Mouse (Mus musculus): ENCODE data around the gene Stkld1. TPM values are rescaled to one million over a fixed set of nuclear protein-coding genes. Genes with fewer than 3 reads are reported as not detected.

Gene Stkld1
- polyA plus RNA-seq (2015; fragmentation: Nextera tagmentation; extraction: Ambion mirVana), result 0.14 and 0.30 TPM in 2 replicates

DNA sequence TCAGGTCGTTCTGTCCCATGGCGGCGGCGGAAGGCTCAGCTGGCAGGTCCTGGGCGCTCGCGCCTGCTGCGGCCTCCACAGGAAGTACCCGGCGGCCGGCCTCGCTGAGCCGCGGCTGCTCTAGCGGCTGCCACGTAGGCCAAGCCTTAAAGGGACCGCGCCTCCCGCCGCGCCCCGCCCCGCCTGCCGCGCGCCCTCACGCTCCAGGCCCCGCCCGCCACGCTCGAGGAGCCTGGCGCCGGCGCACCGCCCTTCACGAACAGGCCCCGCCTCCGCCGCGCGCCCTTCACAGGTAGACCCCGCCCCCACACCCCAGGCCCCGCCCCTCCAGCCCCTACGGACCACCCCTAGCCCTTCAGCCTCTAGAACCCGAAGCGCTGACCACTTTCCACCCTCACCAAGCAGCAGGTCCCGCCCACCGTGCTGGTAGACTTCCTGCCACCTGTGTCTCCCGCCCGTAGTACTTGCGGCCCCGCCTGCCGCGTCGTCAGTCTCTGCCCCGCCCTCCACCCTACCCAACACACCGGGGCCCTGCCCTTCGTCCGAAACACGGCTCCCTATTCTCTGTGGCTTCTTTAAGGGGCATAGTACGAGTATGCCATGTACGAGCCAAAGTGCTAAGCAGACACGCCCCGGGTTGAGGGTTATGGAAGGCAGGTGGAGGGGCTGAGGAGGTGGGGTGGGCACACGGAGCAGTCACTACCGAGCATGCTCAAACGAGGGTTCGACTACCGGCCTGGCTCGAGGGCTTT, at the start of gene Stkld1, which contains the start of gene Surf4:
Stkld1 (plus strand) TSS at position 744 of the 752 bp plus-strand sequence.
Surf4 (minus strand) TSS at position 625 of the 752 bp plus-strand sequence.

DNA sequence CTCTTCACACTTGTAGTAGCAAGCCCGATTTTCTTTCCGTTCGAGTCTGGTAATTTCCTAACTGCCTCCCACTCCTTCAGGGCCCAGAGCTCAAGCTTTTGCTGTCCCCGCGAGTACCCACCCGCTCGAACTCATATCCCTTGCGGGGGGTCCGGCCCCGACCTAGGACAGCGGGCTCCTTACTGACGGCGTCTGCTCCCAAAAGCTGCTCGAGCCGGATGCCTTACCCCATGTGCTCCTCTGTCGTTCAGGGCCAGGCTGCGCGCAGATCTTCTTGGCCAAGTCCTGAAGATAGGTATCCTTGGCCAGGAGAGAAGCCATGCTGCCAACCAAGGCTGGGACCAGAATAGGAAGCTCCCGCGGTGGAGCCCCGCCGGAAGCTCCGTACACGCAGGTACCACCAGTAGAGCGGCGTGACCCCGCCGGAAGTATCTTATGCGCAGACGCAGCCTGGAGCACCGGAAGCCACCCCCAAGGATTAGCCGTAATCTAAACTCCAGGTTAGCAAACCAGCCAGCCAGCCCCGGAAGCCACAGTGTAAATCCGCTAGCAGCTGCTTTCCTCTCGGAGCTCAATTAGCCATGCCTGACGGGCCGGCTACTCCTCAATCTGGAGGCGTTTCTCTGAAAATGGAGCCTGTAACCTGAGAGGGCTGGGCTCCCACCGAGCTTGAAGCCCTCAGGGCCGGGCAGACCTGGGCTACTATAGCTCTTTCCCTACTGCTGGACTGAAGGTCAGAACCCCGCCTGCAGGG, 31.2 kb upstream of the Stkld1 start, which contains the start of gene Surf6:
Surf6 (minus strand) TSS at position 413 of the 754 bp plus-strand sequence.

DNA sequence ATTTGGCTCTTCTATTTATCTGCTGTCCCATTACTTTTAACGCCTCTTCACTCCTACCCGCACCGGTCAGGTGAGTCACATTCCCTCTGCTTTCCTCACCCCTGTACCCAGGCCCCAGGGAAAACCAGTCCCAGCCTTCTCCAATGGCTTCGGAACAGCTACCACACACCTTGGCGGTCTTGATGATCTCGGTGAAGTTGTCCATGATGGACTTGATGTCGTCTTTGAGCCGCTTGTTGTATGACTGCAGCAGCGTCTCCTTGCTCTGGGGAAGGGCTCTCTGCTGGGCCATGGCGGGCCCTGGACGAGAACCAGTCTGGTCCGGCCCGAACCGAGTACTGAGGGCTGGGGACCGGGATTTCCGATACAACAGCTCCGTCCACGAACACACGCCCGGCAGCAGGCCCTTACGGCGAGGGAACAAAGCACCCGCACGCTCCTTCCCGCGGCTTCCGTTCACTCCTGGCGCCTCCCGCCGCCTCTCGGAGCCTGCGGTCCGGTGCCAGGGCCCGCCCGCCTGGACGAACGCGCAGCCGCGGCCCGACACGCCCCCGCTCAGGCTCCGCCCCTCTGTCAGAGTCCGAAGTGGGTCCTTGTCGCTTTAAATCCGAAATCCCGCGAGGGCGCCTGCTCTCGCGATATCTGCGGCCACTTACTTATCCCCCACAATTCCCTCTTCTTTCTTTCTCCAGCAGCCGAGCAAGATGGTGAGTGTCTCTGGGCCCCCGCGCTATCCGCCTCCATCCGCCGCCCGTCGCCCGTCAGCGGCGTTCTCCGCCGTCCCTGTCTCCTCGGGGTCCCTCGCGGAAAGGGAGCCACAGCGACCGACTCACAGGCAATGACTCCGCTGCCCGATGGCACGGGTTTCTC, 23.5 kb upstream of the Stkld1 start, which contains the start of the genes Med22 and Rpl7a:
Med22 (minus strand) TSS at position 554 of the 870 bp plus-strand sequence.
Rpl7a (plus strand) TSS at position 641 of the 870 bp plus-strand sequence.

DNA sequence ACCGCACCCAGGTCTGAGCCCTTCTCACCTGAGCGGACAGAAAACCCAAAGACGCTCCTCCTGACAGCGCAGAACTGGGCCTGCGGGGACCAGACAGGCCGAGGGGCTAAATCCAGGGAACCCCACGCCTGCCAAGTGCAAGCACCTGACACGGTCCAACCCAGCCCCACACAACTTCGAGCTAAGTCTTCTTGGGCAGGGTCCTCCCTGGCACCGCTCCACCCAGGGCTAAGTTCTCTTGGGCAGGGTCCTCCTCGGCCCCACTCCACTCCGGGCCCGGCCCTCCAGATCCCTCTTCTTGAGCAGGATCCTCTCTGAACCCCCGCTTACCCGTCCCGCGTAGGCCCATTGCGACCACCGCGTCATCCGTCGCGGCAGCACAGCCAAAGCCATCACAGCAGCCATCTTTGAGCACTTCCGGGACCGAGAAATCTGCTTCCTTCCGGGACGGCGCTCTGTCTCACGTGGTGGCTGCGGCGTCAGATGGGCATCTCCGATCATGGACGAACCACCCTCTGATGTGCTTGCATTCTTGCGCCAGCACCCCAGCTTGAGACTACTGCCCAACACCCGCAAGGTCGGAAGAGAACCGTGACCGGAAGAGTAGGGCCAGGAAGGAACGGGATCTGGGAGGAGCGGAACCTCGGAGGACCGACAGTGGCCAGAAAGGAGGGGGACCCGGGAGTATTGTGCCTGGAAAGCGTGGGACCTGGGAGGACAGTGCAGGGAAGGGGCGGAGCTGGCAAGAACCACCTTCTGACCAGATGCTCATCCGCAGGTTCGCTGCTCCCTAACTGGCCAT, 17.7 kb upstream of the Stkld1 start, which contains the start of the genes Surf2 and Surf1:
Surf2 (plus strand) TSS at position 441 of the 802 bp plus-strand sequence.
Surf1 (minus strand) TSS at position 604 of the 802 bp plus-strand sequence.

DNA sequence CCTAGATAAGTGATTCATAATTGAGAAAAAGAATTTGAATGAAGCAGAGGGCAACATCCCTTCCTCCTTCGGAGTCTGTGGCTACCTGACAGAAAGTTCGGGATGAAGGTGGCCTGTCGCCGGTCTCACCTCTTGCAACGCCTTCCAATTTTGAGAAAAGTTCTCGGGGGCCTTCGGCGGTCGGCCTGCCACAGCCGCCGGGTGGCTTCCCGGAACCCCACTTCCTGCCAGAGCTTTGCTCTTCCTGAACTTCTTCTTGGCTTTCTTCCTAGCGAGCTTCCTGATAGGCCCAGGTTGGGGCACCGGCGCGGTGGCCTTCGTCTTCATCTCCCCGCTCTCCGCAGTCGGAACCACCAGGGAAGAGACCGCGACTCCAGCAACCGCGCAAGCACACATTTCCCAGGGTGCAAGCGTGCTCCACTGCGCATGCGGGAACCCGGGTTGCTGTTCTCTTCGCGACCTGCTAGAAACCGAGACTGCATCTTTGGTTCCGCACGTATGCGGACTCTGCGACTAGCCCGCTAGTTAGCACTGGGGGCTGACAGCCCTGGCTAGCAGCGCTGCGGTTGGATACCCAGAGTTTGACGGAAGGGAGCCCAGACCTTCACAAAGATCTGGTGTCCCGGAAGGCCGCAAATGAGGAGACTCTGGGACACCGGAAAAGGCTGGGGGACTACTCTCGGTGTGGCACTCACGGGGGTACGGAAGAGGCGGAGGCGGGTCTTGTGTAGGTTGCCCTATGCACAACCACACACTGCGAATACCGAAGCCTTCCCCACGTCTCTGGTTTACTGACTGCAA, 30.3 kb downstream of the Stkld1 start, which contains the start of gene Rexo4:
Rexo4 (minus strand) TSS at position 464 of the 801 bp plus-strand sequence.

DNA sequence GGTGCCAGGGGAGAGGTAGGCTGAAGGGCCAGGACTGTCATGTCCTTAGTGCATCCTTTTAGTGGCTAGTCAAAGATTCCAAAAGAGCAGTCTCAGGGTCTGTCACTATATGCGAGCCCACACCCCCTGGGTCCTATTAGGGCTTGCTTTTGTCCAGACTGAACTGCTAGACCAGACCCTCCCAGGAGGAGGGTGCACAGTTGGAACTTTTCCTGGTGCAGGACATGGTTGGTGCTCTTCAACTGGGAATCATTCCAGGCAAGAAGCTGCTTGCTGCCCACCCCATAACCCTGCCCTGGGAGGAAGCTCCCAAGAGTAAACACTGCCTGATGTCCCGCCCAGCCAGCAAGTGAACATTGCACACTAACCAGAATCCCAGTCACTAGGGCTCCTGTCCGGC, 39.3 kb downstream of the Stkld1 start, which contains the start of gene Adamts13:
Adamts13 (plus strand) TSS at position 301 of the 400 bp plus-strand sequence.

Other genes with a start within 250 kb of the Stkld1 start
- gene Abo, start 69.1 kb upstream of the Stkld1 start, polyA plus RNA-seq (2015; fragmentation: Nextera tagmentation; extraction: Ambion mirVana), result not detected in 2 replicates
- 12.3 and 13.4 TPM in 2 replicates for gene Surf6, start 31.2 kb upstream of the Stkld1 start, polyA plus RNA-seq (2015; fragmentation: Nextera tagmentation; extraction: Ambion mirVana)
- gene Med22, start 23.4 kb upstream of the Stkld1 start, polyA plus RNA-seq (2015; fragmentation: Nextera tagmentation; extraction: Ambion mirVana), result 21.7 and 23.8 TPM in 2 replicates
- 443 and 456 TPM in 2 replicates for gene Rpl7a, start 23.3 kb upstream of the Stkld1 start, polyA plus RNA-seq (2015; fragmentation: Nextera tagmentation; extraction: Ambion mirVana)
- 24.2 TPM in 2 replicates for gene Surf2, start 17.7 kb upstream of the Stkld1 start, polyA plus RNA-seq (2015; fragmentation: Nextera tagmentation; extraction: Ambion mirVana)
- 42.5 and 44.8 TPM in 2 replicates for gene Surf1, start 17.5 kb upstream of the Stkld1 start, polyA plus RNA-seq (2015; fragmentation: Nextera tagmentation; extraction: Ambion mirVana)
- gene Surf4, start 119 bp upstream of the Stkld1 start, polyA plus RNA-seq (2015; fragmentation: Nextera tagmentation; extraction: Ambion mirVana), result 196 and 215 TPM in 2 replicates
- 20.7 and 23.3 TPM in 2 replicates for gene Rexo4, start 30.3 kb downstream of the Stkld1 start, polyA plus RNA-seq (2015; fragmentation: Nextera tagmentation; extraction: Ambion mirVana)
- 0.05 and 0.16 TPM in 2 replicates for gene Adamts13, start 39.4 kb downstream of the Stkld1 start, polyA plus RNA-seq (2015; fragmentation: Nextera tagmentation; extraction: Ambion mirVana)
- 35.6 and 39.4 TPM in 2 replicates for gene Cacfd1, start 75.9 kb downstream of the Stkld1 start, polyA plus RNA-seq (2015; fragmentation: Nextera tagmentation; extraction: Ambion mirVana)
- 2.5 and 3.3 TPM in 2 replicates for gene Slc2a6, start 94.0 kb downstream of the Stkld1 start, polyA plus RNA-seq (2015; fragmentation: Nextera tagmentation; extraction: Ambion mirVana)
- gene Mymk, start 138.1 kb downstream of the Stkld1 start, polyA plus RNA-seq (2015; fragmentation: Nextera tagmentation; extraction: Ambion mirVana), result not detected in 2 replicates
- gene Adamtsl2, start 145.3 kb downstream of the Stkld1 start, polyA plus RNA-seq (2015; fragmentation: Nextera tagmentation; extraction: Ambion mirVana), result 6.9 and 8.1 TPM in 2 replicates
- gene Fam163b, start 208.4 kb downstream of the Stkld1 start, polyA plus RNA-seq (2015; fragmentation: Nextera tagmentation; extraction: Ambion mirVana), result 0.10 TPM in 1 of 2 replicates, not detected in the other
- 0.23 and 0.37 TPM in 2 replicates for gene Dbh, start 231.2 kb downstream of the Stkld1 start, polyA plus RNA-seq (2015; fragmentation: Nextera tagmentation; extraction: Ambion mirVana)

Data from urinary bladder, postnatal 0 days (tissue).